Mouse (Mus musculus): ENCODE results near the gene Slc38a9.

DNA sequence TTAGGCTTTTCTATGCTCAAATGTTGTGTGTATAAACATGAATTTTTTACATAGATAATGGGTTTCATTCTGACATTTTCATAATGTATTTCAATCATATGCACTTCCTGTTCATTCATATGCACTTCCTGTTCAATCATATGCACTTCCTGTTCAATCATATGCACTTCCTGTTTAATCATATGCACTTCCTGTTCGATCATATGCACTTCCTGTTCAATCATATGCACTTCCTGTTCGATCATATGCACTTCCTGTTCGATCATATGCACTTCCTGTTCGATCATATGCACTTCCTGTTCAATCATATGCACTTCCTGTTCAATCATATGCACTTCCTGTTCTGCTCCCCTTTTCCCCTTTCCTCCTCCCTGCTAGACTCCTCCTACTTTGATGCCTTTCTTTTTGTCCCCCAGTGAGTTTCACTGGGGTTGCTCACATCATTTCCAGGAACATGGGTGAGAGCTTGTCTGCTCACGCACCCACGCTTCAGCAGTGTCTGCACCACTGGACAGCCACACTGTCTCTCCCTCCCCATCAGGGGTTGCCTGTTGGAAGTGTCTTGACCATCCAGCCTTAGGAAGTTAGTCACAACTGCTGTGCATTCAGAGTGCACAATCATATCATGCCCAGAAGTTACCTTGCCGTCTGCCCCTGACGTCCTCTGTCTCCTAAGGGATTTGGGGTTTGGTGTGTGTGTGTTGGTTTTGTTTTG, 35.1 kb downstream of the Slc38a9 start:
- TF ChIP-seq CTCF (IDR thresholded peaks at IDR 0.05; ENCODE audit: control insufficient read depth, insufficient read depth, insufficient replicate concordance, low read depth, low read length): 0 out of 2 replicates have a peak, but pooled peaks have one; percentile 4
- no peak for TF ChIP-seq POLR2A (IDR thresholded peaks at IDR 0.05; ENCODE audit: control insufficient read depth, low read depth, low read length)

Measured in testis, adult 2 months (tissue).